Mouse (Mus musculus) embryonic facial prominence, embryonic 14.5 days (tissue): ENCODE data around the gene Cs. TPM values are rescaled to one million over a fixed set of nuclear protein-coding genes. Genes with fewer than 3 reads are reported as not detected.

Experiments used
- ATAC-seq: fragments of 200-750 bp; cut with Nextera tagmentation; 2 replicates; pipeline ENCODE4 v1.8.0; 2017; ENCODE audit warnings: low read depth, moderate number of reproducible peaks, moderate TSS enrichment
- DNase-seq: peaks from one replicate; pipeline ENCODE4 v3.0.0-alpha.2; 2015; ENCODE audit warnings: low spot score
- H3K27ac ChIP-seq: fragments of 300-500 bp; sonication (generic); replicated peaks from 2 replicates; pipeline ENCODE4 v1.5.1; 2014; ENCODE audit warnings: low read depth, mild to moderate bottlenecking, low read length, moderate library complexity
- H3K27me3 ChIP-seq: fragments of 300-500 bp; sonication (generic); replicated peaks from 2 replicates; pipeline ENCODE4 v1.6.1; 2014; ENCODE audit warnings: low read length; ENCODE audit not compliant: control insufficient read depth, insufficient read depth
- H3K36me3 ChIP-seq: fragments of 300-500 bp; sonication (generic); 2 replicates; pipeline ENCODE4 v1.6.1; 2014; ENCODE audit warnings: low read length, mixed read lengths; ENCODE audit not compliant: control insufficient read depth, insufficient read depth
- H3K4me1 ChIP-seq: fragments of 300-500 bp; sonication (generic); 2 replicates; pipeline ENCODE4 v1.6.1; 2014; ENCODE audit warnings: antibody characterized with exemption, low read length; ENCODE audit not compliant: control insufficient read depth, insufficient read depth
- H3K4me2 ChIP-seq: fragments of 300-500 bp; sonication (generic); 2 replicates; pipeline ENCODE4 v1.6.1; 2014; ENCODE audit warnings: low read depth, mild to moderate bottlenecking, low read length, moderate library complexity, mixed read lengths
- H3K4me3 ChIP-seq: fragments of 300-500 bp; sonication (generic); 2 replicates; pipeline ENCODE4 v1.5.1; 2014; ENCODE audit warnings: low read depth, mild to moderate bottlenecking, low read length
- H3K9ac ChIP-seq: fragments of 300-500 bp; sonication (generic); 2 replicates; pipeline ENCODE4 v1.6.1; 2014; ENCODE audit warnings: low read depth, mild to moderate bottlenecking, low read length, moderate library complexity, mixed read lengths
- H3K9me3 ChIP-seq: fragments of 300-500 bp; sonication (generic); 2 replicates; pipeline ENCODE4 v1.6.1; 2016; ENCODE audit warnings: low read length; ENCODE audit not compliant: control insufficient read depth
- WGBS: fragments of 180-500 bp; shearing (Covaris S2); extraction: QIAGEN DNeasy Blood & Tissue Kit; methylation state at CpG from one replicate; pipeline ENCODE4 v1.1.7; 2014; 5-methylcytosine and 5-hydroxymethylcytosine counted together
- polyA plus RNA-seq: library from polyadenylated mRNA; unstranded; fragments of >200 nt; fragmentation: Nextera tagmentation; extraction: Ambion mirVana; gene quantifications from 2 replicates; pipeline ENCODE4 v1.2.1, GENCODE M21; 2014

The Cs gene
- polyA plus RNA-seq, 1 experiment from 2014 or later: 201 TPM

DNA sequence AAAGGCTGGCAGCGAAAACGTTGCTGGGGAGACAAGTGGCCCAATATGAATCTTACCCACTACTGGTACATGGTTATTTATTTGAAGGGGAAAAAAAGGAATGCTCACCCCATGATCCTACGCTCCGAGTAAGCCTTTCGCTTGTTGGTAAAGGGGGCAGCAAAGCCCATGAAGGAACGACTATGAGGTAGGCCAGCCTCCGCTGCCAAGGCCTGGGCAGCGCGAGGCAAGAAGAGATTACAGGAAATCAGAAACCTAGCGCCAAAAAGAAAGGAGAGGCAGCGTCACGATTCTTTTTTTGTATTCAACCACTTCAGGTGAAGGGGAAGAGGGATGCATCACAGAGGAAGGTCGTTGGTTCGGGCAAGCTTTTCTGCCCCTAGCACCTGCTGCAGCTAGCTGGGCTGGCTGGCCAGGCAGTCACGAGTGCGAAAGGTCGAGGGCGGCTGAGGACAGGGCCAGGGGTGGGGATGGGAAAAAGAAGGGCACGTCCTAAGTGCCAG is 30.4 kb downstream of the Cs start:
- 20% methylated on average over 18 of the region's 19 CpGs for WGBS
- Histone ChIP-seq H3K9ac (peak overlapping the region; percentile 68), H3K4me2 (peak overlapping the region; percentile 96), H3K4me1 (peaks cover 4% of the 10 kb centered on the region; the same call in 1 of the 2 replicates), H3K4me3 (peak overlapping the region; percentile 69), H3K36me3 (peaks cover 18% of the 10 kb centered on the region), H3K27ac (peak overlapping the region; percentile 91), H3K9me3 (no peaks in the 10 kb centered on the region), H3K27me3 (no peaks in the 10 kb centered on the region)
- DNase-seq (no peak), ATAC-seq (no peak)

GRCm38 (mm10) chr10:128368402-128369217 is 31.1 kb downstream of the Cs start, which contains the start of gene Coq10a:
Gene Coq10a (minus strand): TSS chr10:128368997.
- Histone ChIP-seq H3K4me3 (peak within 1 kb of the TSS; percentile 69), H3K27ac (peak within 1 kb of the TSS; percentile 91), H3K9ac (peak within 1 kb of the TSS; percentile 68), H3K27me3 (no peaks in the 10 kb centered on the region), H3K4me2 (peak within 1 kb of the TSS; percentile 96), H3K4me1 (peaks cover 4% of the 10 kb centered on the region; the same call in 1 of the 2 replicates), H3K36me3 (peaks cover 11% of the 10 kb centered on the region), H3K9me3 (no peaks in the 10 kb centered on the region)
- 0% methylated on average over 52 of the region's 87 CpGs for WGBS
- peak; percentile 96 for DNase-seq
- ATAC-seq: peak; percentile 95

GRCm38 (mm10) chr10:128369218-128369543 is 31.6 kb downstream of the Cs start:
- Histone ChIP-seq H3K4me2 (peak overlapping the region; percentile 96), H3K27me3 (no peaks in the 10 kb centered on the region), H3K4me1 (peaks cover 4% of the 10 kb centered on the region; the same call in 1 of the 2 replicates), H3K9me3 (no peaks in the 10 kb centered on the region), H3K9ac (peak overlapping the region; percentile 68), H3K4me3 (peak overlapping the region; percentile 69), H3K36me3 (peaks cover 8% of the 10 kb centered on the region; the same call in 1 of the 2 replicates), H3K27ac (peak overlapping the region; percentile 91)
- no peak for ATAC-seq
- 7% methylated on average over 9 of the region's 9 CpGs for WGBS
- no peak for DNase-seq

DNA sequence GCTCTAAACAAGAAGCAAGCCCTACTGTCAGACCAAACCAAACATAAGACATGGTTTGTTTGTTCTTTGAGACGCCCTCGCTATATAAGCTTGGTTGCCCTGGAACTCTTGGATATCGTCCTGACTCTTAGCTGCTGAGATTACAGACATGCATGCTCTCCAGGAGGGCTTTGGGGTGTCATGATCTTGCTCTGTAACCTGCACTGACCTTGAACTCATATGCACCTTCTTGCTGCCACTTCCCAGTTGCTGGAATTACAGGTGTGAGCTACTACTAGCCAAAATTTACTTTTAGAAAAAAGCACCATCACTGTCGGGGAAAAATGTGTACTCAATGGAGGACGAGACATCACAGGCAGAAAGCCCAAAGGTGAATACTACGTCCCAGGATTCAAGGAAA is 32.1 kb downstream of the Cs start:
- 74% methylated on average over 6 of the region's 6 CpGs for WGBS
- Histone ChIP-seq H3K4me2 (peak overlapping the region; percentile 96), H3K9ac (peak overlapping the region; percentile 68; the same call in 1 of the 2 replicates), H3K36me3 (peaks cover 8% of the 10 kb centered on the region; the same call in 1 of the 2 replicates), H3K4me1 (peaks cover 4% of the 10 kb centered on the region; the same call in 1 of the 2 replicates), H3K27ac (peak overlapping the region; percentile 91), H3K27me3 (no peaks in the 10 kb centered on the region), H3K4me3 (peak overlapping the region; percentile 69), H3K9me3 (no peaks in the 10 kb centered on the region)
- DNase-seq (no peak), ATAC-seq (no peak)

- ATAC-seq (no peak), DNase-seq (no peak)
- Histone ChIP-seq H3K27ac (no peak overlapping the region), H3K4me1 (peaks cover 4% of the 10 kb centered on the region; the same call in 1 of the 2 replicates), H3K4me2 (no peak overlapping the region), H3K9me3 (no peaks in the 10 kb centered on the region), H3K27me3 (no peaks in the 10 kb centered on the region), H3K4me3 (no peak overlapping the region), H3K9ac (no peak overlapping the region), H3K36me3 (peaks cover 5% of the 10 kb centered on the region; the same call in 1 of the 2 replicates)
- WGBS: 62% methylated on average over 5 of the region's 6 CpGs
These were observed 32.5 kb downstream of the Cs start for GRCm38 (mm10) chr10:128370021-128370420.

DNA sequence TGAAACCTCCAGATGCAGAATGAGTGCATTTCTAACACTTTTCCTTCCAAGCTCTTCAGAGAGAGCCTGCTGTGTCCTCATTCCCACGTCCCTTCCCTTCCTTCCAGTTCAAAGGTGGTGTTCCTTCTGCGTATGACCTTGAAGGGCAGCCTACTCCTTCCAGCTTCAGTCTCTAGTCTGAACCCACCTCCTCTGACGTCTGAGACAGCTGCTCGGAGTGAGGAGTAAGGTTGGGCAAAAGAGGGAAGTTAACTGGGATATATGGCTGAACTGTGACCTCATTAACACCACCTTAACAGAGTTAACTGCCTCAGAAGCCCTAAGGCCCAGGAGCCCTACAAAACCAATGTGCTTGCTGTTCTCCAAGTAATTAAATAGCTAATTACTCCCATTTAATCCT is 33.1 kb downstream of the Cs start:
- Histone ChIP-seq H3K9me3 (no peaks in the 10 kb centered on the region), H3K9ac (no peak overlapping the region), H3K36me3 (no peaks in the 10 kb centered on the region; the same call in 1 of the 2 replicates), H3K27ac (no peak overlapping the region), H3K4me2 (no peak overlapping the region), H3K4me1 (peaks cover 4% of the 10 kb centered on the region; the same call in 1 of the 2 replicates), H3K4me3 (no peak overlapping the region), H3K27me3 (no peaks in the 10 kb centered on the region)
- no peak for DNase-seq
- 51% methylated on average over 4 of the region's 4 CpGs for WGBS
- no peak for ATAC-seq

DNA sequence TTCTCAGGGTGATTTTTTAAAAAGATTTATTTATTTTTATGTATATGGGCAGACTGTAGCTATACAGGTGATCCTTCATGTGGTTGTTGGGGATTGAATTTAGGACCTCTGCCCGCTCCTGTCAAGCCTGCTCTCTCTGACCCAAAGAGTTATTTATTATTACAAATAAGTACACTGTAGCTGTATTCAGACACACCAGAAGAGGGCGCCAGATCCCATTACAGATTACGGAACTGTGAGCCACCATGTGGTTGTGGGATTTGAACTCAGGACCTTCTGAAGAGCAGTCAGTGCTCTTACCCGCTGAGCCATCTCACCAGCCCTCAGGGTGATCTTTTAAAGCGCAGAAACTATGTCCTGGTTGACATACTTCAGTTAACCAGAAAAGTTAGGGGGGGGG is 34.6 kb downstream of the Cs start:
- H3K9me3 ChIP-seq: no peaks in the 10 kb centered on the region
- ATAC-seq: no peak
- H3K4me1 ChIP-seq: peaks cover 4% of the 10 kb centered on the region; the same call in 1 of the 2 replicates
- DNase-seq: no peak
- H3K36me3 ChIP-seq: no peaks in the 10 kb centered on the region
- no peaks in the 10 kb centered on the region for H3K27me3 ChIP-seq
- H3K4me3 ChIP-seq: no peak overlapping the region
- H3K27ac ChIP-seq: no peak overlapping the region
- WGBS: 83% methylated on average over 5 of the region's 5 CpGs
- no peak overlapping the region for H3K4me2 ChIP-seq
- H3K9ac ChIP-seq: no peak overlapping the region

- Histone ChIP-seq H3K4me3 (no peak overlapping the region), H3K36me3 (no peaks in the 10 kb centered on the region), H3K9ac (no peak overlapping the region), H3K4me2 (no peak overlapping the region), H3K9me3 (no peaks in the 10 kb centered on the region), H3K27me3 (no peaks in the 10 kb centered on the region), H3K4me1 (peaks cover 3% of the 10 kb centered on the region), H3K27ac (no peak overlapping the region)
- DNase-seq (no peak), ATAC-seq (no peak)
- WGBS: 73% methylated on average over 6 of the region's 6 CpGs
These were observed 35.6 kb downstream of the Cs start for GRCm38 (mm10) chr10:128372989-128373748.
